Mouse (Mus musculus) embryonic fibroblast, embryonic 13.5 days (primary cell): ENCODE measurements around the gene Nrm. TPM values are rescaled to one million over a fixed set of nuclear protein-coding genes. Genes with fewer than 3 reads are reported as not detected.

Experiments used
- H3K27ac ChIP-seq: 2 replicates; pipeline ENCODE4 v1.5.1; 2012; ENCODE audit warnings: low read length, control low read depth, inconsistent platforms; ENCODE audit not compliant: insufficient read depth
- H3K4me1 ChIP-seq: 2 replicates; pipeline ENCODE4 v1.6.1; 2011; ENCODE audit warnings: low read length; ENCODE audit not compliant: control insufficient read depth, insufficient read depth
- H3K4me3 ChIP-seq: 2 replicates; pipeline ENCODE4 v1.5.1; 2011; ENCODE audit warnings: mild to moderate bottlenecking, control low read depth, low read length; ENCODE audit not compliant: insufficient read depth
- CTCF ChIP-seq: IDR thresholded peaks from 2 replicates; pipeline ENCODE4 v1.5.1; 2011; ENCODE audit warnings: mild to moderate bottlenecking, control low read depth, low read length, moderate library complexity, borderline replicate concordance; ENCODE audit not compliant: insufficient read depth
- POLR2A ChIP-seq: IDR thresholded peaks from 2 replicates; pipeline ENCODE4 v1.6.1; 2011; ENCODE audit warnings: low read depth, mild to moderate bottlenecking, control low read depth, low read length, moderate library complexity
- polyA plus RNA-seq: library from polyadenylated mRNA; stranded (reverse); fragments of >200 nt; gene quantifications from 2 replicates; pipeline ENCODE4 v1.2.4, GENCODE M21; 2011; ENCODE audit warnings: low read depth; ENCODE audit not compliant: missing spikeins, insufficient read length

Nrm gene
- 9.8 and 15.5 TPM in 2 replicates for polyA plus RNA-seq

- Histone ChIP-seq H3K4me1 (peaks cover 12% of the 10 kb centered on the region), H3K27ac (peak within 1 kb of the TSS; percentile 81), H3K4me3 (peak within 1 kb of the TSS; percentile 70)
- TF ChIP-seq CTCF (no peak; the same call in 1 of the 2 replicates), POLR2A (peak; percentile 76)
Observed at GRCm38 (mm10) chr17:35861198-35861857, at the start of gene Nrm. TSS of gene Nrm (plus strand) at chr17:35861318.

- TF ChIP-seq POLR2A (no peak), CTCF (no peak)
- no peak overlapping the region for H3K4me3 ChIP-seq
- H3K4me1 ChIP-seq: peaks cover 26% of the 10 kb centered on the region
- H3K27ac ChIP-seq: peak overlapping the region; percentile 98
Observed at GRCm38 (mm10) chr17:35812307-35812706, 48.8 kb upstream of the Nrm start.

GRCm38 (mm10) chr17:35812736-35813135 lies 48.4 kb upstream of the Nrm start:
- no peak for TF ChIP-seq CTCF
- peak; percentile 28; the same call in 1 of the 2 replicates for TF ChIP-seq POLR2A
- peaks cover 26% of the 10 kb centered on the region for H3K4me1 ChIP-seq
- no peak overlapping the region for H3K4me3 ChIP-seq
- H3K27ac ChIP-seq: peak overlapping the region; percentile 98

- Histone ChIP-seq H3K27ac (peak overlapping the region; percentile 99), H3K4me1 (peaks cover 26% of the 10 kb centered on the region), H3K4me3 (no peak overlapping the region)
- TF ChIP-seq CTCF (no peak), POLR2A (no peak; the same call in 1 of the 2 replicates)
Observed at GRCm38 (mm10) chr17:35813245-35813647, 47.9 kb upstream of the Nrm start.

- TF ChIP-seq CTCF: no peak
- TF ChIP-seq POLR2A: no peak; the same call in 1 of the 2 replicates
- Histone ChIP-seq H3K4me3 (no peak overlapping the region), H3K4me1 (peaks cover 26% of the 10 kb centered on the region), H3K27ac (peak overlapping the region; percentile 99)
Observed at GRCm38 (mm10) chr17:35813653-35814052, 47.5 kb upstream of the Nrm start.

GRCm38 (mm10) chr17:35814678-35815077 lies 46.4 kb upstream of the Nrm start:
- no peak for TF ChIP-seq POLR2A
- no peak for TF ChIP-seq CTCF

GRCm38 (mm10) chr17:35815836-35816235 lies 45.3 kb upstream of the Nrm start:
- no peak for TF ChIP-seq CTCF
- TF ChIP-seq POLR2A: no peak
- H3K27ac ChIP-seq: no peak overlapping the region
- H3K4me3 ChIP-seq: no peak overlapping the region
- H3K4me1 ChIP-seq: peaks cover 31% of the 10 kb centered on the region

More at GRCm38 (mm10) chr17:35814678-35815077, 46.4 kb upstream of the Nrm start:
- Histone ChIP-seq H3K4me3 (no peak overlapping the region), H3K27ac (peak overlapping the region; percentile 99), H3K4me1 (peaks cover 31% of the 10 kb centered on the region)

GRCm38 (mm10) chr17:35816686-35817085 lies 44.4 kb upstream of the Nrm start:
- TF ChIP-seq CTCF (no peak), POLR2A (no peak)
- no peak overlapping the region for H3K27ac ChIP-seq
- H3K4me1 ChIP-seq: peaks cover 26% of the 10 kb centered on the region

GRCm38 (mm10) chr17:35817226-35817625 lies 43.9 kb upstream of the Nrm start:
- no peak overlapping the region for H3K27ac ChIP-seq
- TF ChIP-seq POLR2A (no peak), CTCF (no peak)
- H3K4me1 ChIP-seq: peaks cover 25% of the 10 kb centered on the region
- H3K4me3 ChIP-seq: no peak overlapping the region

More at GRCm38 (mm10) chr17:35816686-35817085, 44.4 kb upstream of the Nrm start:
- no peak overlapping the region for H3K4me3 ChIP-seq

- Histone ChIP-seq H3K27ac (no peak overlapping the region), H3K4me1 (peaks cover 4% of the 10 kb centered on the region), H3K4me3 (no peak overlapping the region)
- TF ChIP-seq CTCF (no peak), POLR2A (no peak)
Observed at GRCm38 (mm10) chr17:35820111-35820510, 41.0 kb upstream of the Nrm start.
